Mouse (Mus musculus) neural tube, embryonic 13.5 days (tissue): Measurements from ENCODE around the gene Asb2. TPM values are rescaled to one million over a fixed set of nuclear protein-coding genes. Genes with fewer than 3 reads are reported as not detected.

Experiments
- ATAC-seq: fragments of 200-750 bp; cut with Nextera tagmentation; 2 replicates; pipeline ENCODE4 v1.8.0; 2017; ENCODE audit warnings: low read depth, mild to moderate bottlenecking, moderate TSS enrichment, moderate library complexity
- H3K27ac ChIP-seq: fragments of 300-500 bp; sonication (generic); replicated peaks from 2 replicates; pipeline ENCODE4 v1.5.1; 2015; ENCODE audit warnings: moderate library complexity, mild to moderate bottlenecking, inconsistent platforms
- H3K27me3 ChIP-seq: fragments of 300-500 bp; sonication (generic); 2 replicates; pipeline ENCODE4 v1.6.1; 2015; ENCODE audit warnings: mild to moderate bottlenecking, inconsistent platforms
- H3K36me3 ChIP-seq: fragments of 300-500 bp; sonication (generic); 2 replicates; pipeline ENCODE4 v1.6.1; 2015; ENCODE audit warnings: mild to moderate bottlenecking, inconsistent platforms
- H3K4me1 ChIP-seq: fragments of 300-500 bp; sonication (generic); replicated peaks from 2 replicates; pipeline ENCODE4 v1.6.1; 2015; ENCODE audit warnings: inconsistent platforms
- H3K4me2 ChIP-seq: fragments of 300-500 bp; sonication (generic); 2 replicates; pipeline ENCODE4 v1.6.1; 2015; ENCODE audit warnings: inconsistent platforms, mild to moderate bottlenecking, moderate library complexity
- H3K4me3 ChIP-seq: fragments of 300-500 bp; sonication (generic); 2 replicates; pipeline ENCODE4 v1.5.1; 2015; ENCODE audit warnings: mild to moderate bottlenecking, inconsistent platforms
- H3K9ac ChIP-seq: fragments of 300-500 bp; sonication (generic); 2 replicates; pipeline ENCODE4 v1.6.1; 2015; ENCODE audit warnings: moderate library complexity, mild to moderate bottlenecking, inconsistent platforms
- H3K9me3 ChIP-seq: fragments of 300-500 bp; sonication (generic); 2 replicates; pipeline ENCODE4 v1.6.1; 2016; ENCODE audit warnings: inconsistent platforms
- WGBS: fragments of 180-500 bp; shearing (Covaris S2); methylation state at CpG from one replicate; pipeline ENCODE4 v1.1.7; 2015; 5-methylcytosine and 5-hydroxymethylcytosine counted together
- polyA plus RNA-seq: library from polyadenylated mRNA; unstranded; fragments of >200 nt; fragmentation: Nextera tagmentation; extraction: Ambion mirVana; gene quantifications from 2 replicates; pipeline ENCODE4 v1.2.1, GENCODE M21; 2015

Asb2 gene
- polyA plus RNA-seq, 1 experiment from 2014 or later = 1.6 TPM

DNA sequence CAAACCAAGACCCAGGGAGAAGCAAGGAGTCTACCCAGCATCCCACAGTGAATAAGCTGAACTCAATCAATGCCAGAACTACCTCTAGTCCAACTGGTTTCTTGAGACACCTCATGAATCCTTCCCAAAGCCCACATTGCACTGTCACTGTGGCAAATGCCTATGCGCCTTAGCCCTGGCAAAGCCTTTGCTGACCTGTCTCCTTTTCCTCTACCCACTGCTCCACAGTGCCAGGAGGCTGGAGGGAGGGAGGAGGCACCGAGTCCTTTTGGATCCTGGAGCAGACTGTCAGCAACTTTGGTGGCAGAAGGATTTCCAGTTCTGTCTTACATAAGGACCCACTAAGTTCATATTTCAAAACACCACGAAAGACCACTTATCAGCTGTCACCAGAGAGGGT is 72.4 kb downstream of the Asb2 start:
- Histone ChIP-seq H3K4me1 (peaks cover 9% of the 10 kb centered on the region), H3K27ac (no peak overlapping the region), H3K9me3 (no peaks in the 10 kb centered on the region)

DNA sequence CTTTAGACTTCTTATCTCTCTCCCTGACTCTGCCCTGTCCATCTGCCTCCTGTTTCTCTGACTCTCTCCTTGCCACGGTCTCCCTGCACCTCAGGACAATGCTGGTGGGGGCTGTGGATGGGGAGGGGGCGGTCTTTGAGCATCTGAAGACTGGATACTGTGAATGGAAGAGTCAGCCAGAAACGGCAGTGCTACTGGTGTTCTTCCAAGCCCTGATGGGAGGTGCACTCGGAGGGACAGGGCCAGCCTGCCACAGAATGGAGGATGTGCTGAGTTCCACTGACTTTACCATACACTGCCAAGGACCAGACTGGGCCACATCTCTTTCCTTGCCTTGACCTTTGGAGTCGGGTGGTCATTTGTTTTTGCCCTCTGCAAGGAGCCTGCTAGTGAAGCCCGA is 72.9 kb downstream of the Asb2 start:
- Histone ChIP-seq H3K27ac (no peak overlapping the region), H3K4me1 (peaks cover 9% of the 10 kb centered on the region), H3K36me3 (no peaks in the 10 kb centered on the region), H3K27me3 (no peaks in the 10 kb centered on the region), H3K9me3 (0 out of 2 replicates have a peak, but pooled peaks cover under 1% of the 10 kb centered on the region), H3K4me2 (no peak overlapping the region), H3K9ac (no peak overlapping the region), H3K4me3 (no peak overlapping the region)
- WGBS = 72% methylated on average over 6 of the region's 6 CpGs
- ATAC-seq = no peak

More for the DNA sequence above, 72.4 kb downstream of the Asb2 start:
- Histone ChIP-seq H3K4me3 (no peak overlapping the region), H3K27me3 (no peaks in the 10 kb centered on the region), H3K4me2 (no peak overlapping the region), H3K9ac (no peak overlapping the region), H3K36me3 (no peaks in the 10 kb centered on the region)
- WGBS = 92% methylated on average over 3 of the region's 3 CpGs
- no peak for ATAC-seq

DNA sequence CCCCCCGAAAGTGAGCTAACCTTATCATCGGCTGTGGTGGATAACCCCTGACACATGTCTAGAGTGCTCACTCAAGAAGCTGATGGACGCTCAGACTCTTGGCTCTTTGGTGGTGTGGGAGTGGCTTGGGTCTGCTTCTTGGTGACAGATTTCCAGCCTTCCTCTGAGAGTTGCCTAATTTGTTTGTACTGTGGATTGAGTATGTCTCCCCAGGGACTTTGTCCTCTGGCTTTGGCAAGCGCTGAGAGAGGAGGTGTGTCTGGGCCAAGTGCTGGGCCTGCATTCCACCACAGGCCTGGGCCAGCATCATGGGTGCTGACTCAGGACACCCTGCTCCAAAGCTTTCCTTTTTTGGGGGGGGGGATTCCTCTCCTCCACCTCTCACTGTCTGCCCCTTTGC is 73.9 kb downstream of the Asb2 start:
- 63% methylated on average over 4 of the region's 4 CpGs for WGBS
- H3K4me3 ChIP-seq = no peak overlapping the region

DNA sequence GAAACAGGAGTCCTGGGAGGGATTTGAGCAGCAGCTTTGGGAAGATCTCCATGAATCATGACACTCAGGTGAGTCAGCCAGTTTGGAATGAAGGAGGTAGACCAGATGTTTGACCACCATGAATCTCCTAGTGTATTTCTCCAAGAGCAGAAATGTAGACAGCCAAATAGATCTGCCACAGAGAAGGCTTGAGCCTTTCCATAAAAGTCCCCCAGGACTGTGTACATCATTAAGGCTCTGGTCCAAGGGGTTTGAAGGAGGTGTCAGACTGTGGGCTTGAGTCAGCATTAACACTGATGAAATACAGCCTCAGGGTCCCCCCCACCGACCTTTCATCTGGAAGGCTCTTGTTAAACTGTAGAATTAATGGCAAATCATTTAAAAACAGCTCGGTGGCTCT is 74.3 kb downstream of the Asb2 start:
- 59% methylated on average over 2 of the region's 2 CpGs for WGBS

More for the DNA sequence above, 73.9 kb downstream of the Asb2 start:
- peaks cover 9% of the 10 kb centered on the region for H3K4me1 ChIP-seq
- no peak for ATAC-seq
- H3K27ac ChIP-seq = no peak overlapping the region
- no peaks in the 10 kb centered on the region for H3K36me3 ChIP-seq
- H3K9ac ChIP-seq = no peak overlapping the region
- no peaks in the 10 kb centered on the region for H3K27me3 ChIP-seq
- 0 out of 2 replicates have a peak, but pooled peaks cover 4% of the 10 kb centered on the region for H3K9me3 ChIP-seq
- no peak overlapping the region for H3K4me2 ChIP-seq

GRCm38 (mm10) chr12:103276422-103276821 is 79.4 kb downstream of the Asb2 start:
- H3K27ac ChIP-seq = 0 out of 2 replicates have a peak overlapping the region, but pooled peaks have one; percentile 5
- H3K9me3 ChIP-seq = 0 out of 2 replicates have a peak, but pooled peaks cover 4% of the 10 kb centered on the region
- no peak for ATAC-seq
- H3K36me3 ChIP-seq = no peaks in the 10 kb centered on the region
- no peak overlapping the region for H3K4me3 ChIP-seq
- no peak overlapping the region for H3K9ac ChIP-seq
- 75% methylated on average over 4 of the region's 4 CpGs for WGBS
- H3K27me3 ChIP-seq = no peaks in the 10 kb centered on the region
- no peaks in the 10 kb centered on the region for H3K4me1 ChIP-seq
- no peak overlapping the region for H3K4me2 ChIP-seq

More for the DNA sequence above, 74.3 kb downstream of the Asb2 start:
- Histone ChIP-seq H3K9me3 (0 out of 2 replicates have a peak, but pooled peaks cover 4% of the 10 kb centered on the region), H3K4me3 (no peak overlapping the region), H3K36me3 (no peaks in the 10 kb centered on the region), H3K9ac (no peak overlapping the region), H3K27me3 (no peaks in the 10 kb centered on the region), H3K27ac (no peak overlapping the region), H3K4me1 (peaks cover 9% of the 10 kb centered on the region), H3K4me2 (no peak overlapping the region)
- no peak for ATAC-seq

- H3K9me3 ChIP-seq = 0 out of 2 replicates have a peak, but pooled peaks cover 4% of the 10 kb centered on the region
- no peak overlapping the region for H3K9ac ChIP-seq
- 95% methylated on average over 2 of the region's 2 CpGs for WGBS
- no peaks in the 10 kb centered on the region for H3K36me3 ChIP-seq
- H3K4me3 ChIP-seq = no peak overlapping the region
- H3K27ac ChIP-seq = no peak overlapping the region
- no peak overlapping the region for H3K4me2 ChIP-seq
- H3K27me3 ChIP-seq = no peaks in the 10 kb centered on the region
- H3K4me1 ChIP-seq = no peaks in the 10 kb centered on the region
- no peak for ATAC-seq
These were observed 82.1 kb downstream of the Asb2 start for GRCm38 (mm10) chr12:103273732-103274131.

- H3K4me3 ChIP-seq = no peak overlapping the region
These were observed 82.8 kb downstream of the Asb2 start for GRCm38 (mm10) chr12:103273051-103273450.

DNA sequence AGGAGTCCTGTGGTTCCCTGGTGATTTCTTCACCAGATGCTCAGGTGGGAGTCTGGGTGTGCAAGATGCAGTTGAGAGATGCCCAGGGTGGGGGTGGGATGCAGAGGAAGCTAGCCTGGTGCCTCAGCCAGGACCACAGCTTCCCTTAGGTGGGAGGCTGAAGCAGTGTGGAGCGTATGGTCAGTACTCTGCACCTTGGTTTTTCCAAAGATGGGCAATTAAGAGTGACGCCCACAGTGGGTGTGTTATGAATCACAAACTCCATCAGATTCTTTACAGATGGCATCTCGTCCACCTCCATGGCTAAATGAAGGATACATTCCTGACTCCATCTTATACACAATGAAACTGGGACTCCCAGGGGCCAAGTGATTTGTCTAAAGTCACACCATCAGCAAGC is 83.6 kb downstream of the Asb2 start:
- Histone ChIP-seq H3K9ac (no peak overlapping the region), H3K9me3 (no peaks in the 10 kb centered on the region), H3K27me3 (no peaks in the 10 kb centered on the region), H3K4me2 (no peak overlapping the region), H3K27ac (no peak overlapping the region), H3K4me3 (no peak overlapping the region), H3K4me1 (no peaks in the 10 kb centered on the region), H3K36me3 (no peaks in the 10 kb centered on the region)
- no peak for ATAC-seq
- WGBS = 90% methylated on average over 3 of the region's 3 CpGs

More at GRCm38 (mm10) chr12:103273051-103273450, 82.8 kb downstream of the Asb2 start:
- Histone ChIP-seq H3K27ac (no peak overlapping the region), H3K27me3 (no peaks in the 10 kb centered on the region), H3K4me2 (no peak overlapping the region), H3K4me1 (no peaks in the 10 kb centered on the region), H3K36me3 (no peaks in the 10 kb centered on the region), H3K9me3 (0 out of 2 replicates have a peak, but pooled peaks cover 4% of the 10 kb centered on the region), H3K9ac (no peak overlapping the region)
- ATAC-seq = no peak
- WGBS = 67% methylated on average over 6 of the region's 6 CpGs

Other genes starting within 250 kb of the Asb2 start
- 2.4 and 3.8 TPM in 2 replicates for gene Prima1, start 113.9 kb downstream of the Asb2 start, polyA plus RNA-seq
- 8.5 and 10.3 TPM in 2 replicates for gene Fam181a, start 45.0 kb downstream of the Asb2 start, polyA plus RNA-seq
- gene Otub2, start 32.7 kb upstream of the Asb2 start, polyA plus RNA-seq = 20.8 and 24.2 TPM in 2 replicates
- gene 9330161L09Rik, start 51.8 kb upstream of the Asb2 start, polyA plus RNA-seq = 0.59 and 0.92 TPM in 2 replicates
- 167 and 170 TPM in 2 replicates for gene Ddx24, start 69.8 kb upstream of the Asb2 start, polyA plus RNA-seq
- gene Ifi27, start 78.2 kb upstream of the Asb2 start, polyA plus RNA-seq = 6.2 and 9.4 TPM in 2 replicates
- gene Ifi27l2a, start 87.7 kb upstream of the Asb2 start, polyA plus RNA-seq = 2.0 and 3.4 TPM in 2 replicates
- gene Ifi27l2b, start 101.2 kb upstream of the Asb2 start, polyA plus RNA-seq = not detected in 2 replicates
- gene Ppp4r4, start 176.3 kb upstream of the Asb2 start, polyA plus RNA-seq = 1.8 and 2.0 TPM in 2 replicates